Mouse (Mus musculus): ENCODE results near the gene Ccdc88a.
A peak's percentile ranks its signal among the peaks of the same experiment; 100 is the strongest.
"Not testable (repeated sequence)": the region's sequence is repeated elsewhere in the genome, so short reads cannot be mapped to it uniquely, and the experiment has no call there.

Ccdc88a gene

DNA sequence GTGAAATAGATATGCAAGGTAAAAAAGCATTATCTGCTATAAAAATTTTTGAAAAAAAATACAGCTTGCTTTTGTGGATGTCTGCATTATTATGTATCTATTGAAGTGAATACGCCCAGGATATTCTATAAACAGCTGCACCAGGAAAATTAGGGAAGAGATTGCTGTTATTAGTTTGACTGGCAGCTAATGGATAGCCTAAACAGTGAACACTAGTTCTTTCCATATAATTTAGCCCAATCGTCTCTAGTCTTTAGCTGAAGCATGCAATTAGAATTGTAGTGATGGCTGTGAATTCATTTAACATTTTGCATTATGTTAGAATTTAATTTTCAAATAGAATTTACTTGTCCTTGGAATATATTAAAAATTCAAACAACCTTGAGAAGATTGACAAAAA lies 75.3 kb downstream of the Ccdc88a start:
- DNase-seq (ENCODE audit: low read depth, low spot score): peak; percentile 22

DNA sequence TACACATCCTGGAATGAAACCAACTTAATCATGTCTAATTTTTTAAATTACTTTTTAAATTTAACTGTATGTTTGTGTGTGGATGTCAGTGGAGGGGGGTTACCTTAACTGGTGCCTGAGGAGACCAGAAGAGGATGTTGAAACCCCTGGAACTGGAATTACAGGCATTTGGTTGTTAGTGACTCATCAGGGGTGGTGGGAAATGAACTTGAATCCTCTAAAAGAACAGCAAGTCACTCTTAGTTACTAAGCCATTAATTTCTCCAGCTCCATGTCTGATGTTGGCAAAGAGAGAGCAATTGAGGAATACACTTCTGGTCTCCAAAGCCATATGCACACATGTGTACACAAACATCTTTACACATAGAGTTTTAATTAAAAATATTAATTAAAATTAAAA lies 101.2 kb downstream of the Ccdc88a start:
- DNase-seq (ENCODE audit: low read depth, low spot score): no peak

DNA sequence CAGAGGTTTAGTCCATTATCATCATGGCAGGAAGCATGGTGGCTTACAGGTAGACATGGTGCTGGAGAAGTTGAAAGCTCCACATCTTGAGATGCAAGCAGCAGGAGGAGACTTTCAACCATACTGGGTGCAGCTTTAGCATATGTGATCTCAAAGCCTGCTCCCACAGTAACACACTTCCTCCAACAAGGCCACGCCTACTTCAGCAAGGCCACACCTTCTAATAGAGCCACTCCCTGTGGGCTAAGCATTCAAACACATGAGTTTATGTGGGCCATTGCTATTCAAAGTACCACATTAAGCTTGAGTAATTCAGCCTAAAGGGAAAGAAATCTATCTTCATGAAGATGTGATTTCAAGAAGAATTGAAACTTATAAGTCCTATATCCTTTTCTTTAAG lies 119.7 kb downstream of the Ccdc88a start:
- DNase-seq (ENCODE audit: low read depth, low spot score): no peak

DNA sequence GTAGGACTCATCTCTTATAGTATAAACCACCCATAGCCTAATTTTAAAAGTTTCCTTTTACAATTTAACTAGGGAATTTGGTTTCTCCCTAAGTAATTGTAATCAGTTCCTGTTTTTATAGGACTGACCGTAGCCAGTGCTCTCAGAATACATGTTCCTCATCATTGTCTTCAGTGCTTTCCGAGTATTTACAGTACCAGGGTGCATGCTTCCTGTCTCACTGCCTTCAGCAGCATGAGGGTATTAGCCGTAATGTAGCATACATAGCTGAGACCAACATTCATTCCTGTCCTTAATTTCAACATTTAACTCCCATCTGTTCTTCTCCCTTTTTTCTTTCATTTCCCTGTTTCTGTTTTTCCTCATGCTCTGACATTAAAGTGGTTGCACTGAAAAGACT lies 123.5 kb downstream of the Ccdc88a start:
- no peak for DNase-seq (ENCODE audit: low read depth, low spot score)

DNA sequence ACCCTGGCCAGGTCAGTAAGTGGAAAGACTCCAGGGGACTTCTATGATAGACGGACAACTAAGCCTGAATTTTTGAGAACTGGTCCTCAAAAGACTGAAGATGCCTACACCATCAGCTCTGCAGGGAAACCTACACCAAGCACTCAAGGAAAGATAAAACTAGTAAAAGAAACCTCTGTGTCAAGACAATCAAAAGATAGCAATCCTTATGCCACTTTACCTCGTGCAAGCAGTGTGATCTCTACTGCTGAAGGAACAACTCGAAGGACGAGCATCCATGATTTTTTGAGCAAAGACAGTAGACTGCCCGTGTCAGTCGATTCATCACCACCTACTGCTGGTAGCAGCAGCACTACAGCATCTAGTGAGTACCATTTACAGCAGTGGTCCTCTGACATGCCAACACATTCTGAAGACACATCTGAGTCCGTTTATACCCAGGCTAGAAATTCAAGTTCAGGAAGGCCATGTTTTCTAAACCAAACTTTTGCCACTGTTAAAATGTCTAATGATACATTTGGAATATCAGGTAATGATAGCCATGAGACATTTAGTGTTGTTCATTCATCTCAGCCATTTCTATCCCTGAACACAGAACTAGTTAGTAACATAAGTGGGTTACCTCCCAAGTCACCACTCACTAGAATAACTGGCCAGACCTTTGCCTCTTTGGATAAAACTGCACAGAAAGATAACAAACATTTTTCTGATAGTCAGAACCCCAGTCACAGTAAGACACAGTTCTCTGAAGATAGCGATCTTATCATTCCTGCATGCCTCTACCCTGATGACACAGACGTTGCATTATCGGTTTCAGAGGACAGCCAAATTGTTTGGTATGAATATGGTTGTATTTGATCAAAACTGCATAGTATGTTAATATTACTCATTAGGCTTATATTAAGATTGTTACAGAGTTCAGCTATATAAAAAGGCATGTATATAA lies 130.8 kb downstream of the Ccdc88a start:
- DNase-seq (ENCODE audit: low read depth, low spot score): no peak

DNA sequence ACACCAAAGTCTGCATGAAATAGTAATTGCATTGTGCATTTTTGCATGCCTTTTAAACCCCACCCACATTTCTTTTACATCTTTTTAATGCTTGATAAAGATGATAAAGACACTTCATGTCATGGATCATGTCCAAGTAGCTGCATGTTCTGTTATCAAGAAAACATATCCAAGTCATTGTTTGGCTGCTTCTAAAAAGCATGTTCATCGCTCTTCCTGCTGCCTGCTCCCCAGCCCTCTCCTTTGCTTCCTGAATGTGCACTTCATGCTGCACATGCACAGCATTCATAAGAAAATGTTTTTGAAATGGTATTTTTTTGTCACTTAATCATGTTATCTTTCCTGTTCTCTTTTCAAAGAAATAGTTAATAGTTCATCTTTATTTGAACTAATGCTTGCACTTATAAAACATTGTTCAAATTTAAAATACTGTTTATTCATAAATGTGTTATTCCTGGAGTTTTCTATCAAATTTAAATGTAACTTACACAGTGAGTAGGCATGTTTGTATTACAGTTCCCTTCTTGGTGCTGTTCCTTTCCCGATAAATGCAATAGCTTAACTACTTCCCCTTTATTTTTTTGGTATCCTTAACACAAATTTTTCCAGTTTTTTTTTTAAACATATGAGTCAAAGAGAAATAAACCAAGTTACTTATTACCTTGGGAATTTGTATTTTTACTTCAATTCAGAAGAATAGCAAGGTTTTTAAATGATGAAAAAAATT lies 131.6 kb downstream of the Ccdc88a start:
- no peak for DNase-seq (ENCODE audit: low read depth, low spot score)

DNA sequence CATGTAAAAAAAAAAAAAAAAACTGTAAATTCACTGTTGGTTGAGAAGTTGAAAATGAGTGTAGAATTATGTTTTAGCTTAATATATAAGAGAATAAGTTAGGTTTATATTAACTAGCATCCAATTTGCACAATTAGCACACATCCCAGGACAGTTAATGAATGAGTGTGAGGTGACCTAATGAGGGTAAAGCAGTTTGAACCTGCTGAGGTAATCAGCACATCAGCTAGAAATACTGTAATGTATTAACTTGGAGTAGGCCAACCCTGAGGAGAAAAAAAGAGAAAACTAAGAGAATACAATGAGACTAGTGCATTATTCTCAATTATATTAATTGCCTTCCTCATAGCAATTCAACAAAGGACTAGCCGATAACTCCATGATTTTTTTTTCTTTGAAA lies 136.0 kb downstream of the Ccdc88a start:
- DNase-seq (ENCODE audit: low read depth, low spot score): no peak

DNA sequence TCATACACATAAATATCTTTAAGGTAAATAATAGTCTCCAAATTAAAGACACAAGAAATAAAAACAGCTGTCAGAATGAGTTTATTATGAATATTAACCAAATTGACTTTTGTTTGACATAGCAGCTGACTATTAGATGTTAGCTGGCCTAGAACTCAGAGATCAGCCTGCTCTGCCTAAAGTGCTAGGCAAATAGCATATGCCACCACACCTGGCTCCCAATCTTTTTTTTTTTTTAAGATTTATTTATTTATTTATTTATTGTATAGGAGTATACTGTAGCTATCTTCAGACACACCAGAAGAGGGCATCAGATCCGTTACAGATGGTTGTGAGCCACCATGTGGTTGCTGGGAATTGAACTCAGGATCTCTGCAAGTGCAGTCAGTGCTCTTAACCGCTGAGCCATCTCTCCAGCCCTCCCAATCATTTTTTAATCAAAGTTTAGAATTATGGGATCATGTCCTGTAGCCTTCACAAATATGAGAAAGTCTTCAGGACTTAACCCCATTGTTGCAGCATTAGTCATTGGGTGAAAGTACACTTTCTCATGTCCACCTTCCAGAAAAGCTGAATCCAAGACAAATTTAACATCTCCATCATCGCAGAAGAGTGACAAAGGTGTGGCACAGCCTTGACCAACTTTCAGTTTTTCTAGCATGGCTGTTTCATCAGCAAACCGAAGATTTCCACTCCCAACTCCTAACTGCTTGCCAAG lies 139.5 kb downstream of the Ccdc88a start:
- no peak for DNase-seq (ENCODE audit: low read depth, low spot score)

DNA sequence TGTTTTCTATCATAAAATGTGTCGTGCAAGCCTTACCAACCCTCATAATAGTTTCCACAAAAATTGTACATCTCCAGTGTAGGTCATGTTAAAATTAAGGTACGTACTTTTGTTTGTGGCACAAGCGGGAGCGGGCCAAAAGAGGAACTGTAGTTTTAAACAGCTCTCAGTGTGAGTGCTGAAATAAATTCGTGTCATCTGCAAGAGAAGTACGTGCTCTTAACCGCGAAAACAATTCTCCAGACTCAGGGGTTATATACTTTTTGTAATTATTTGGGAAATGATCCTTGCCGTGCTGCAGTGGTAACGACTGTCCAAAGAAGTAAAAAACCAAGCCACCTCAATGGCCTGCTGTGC lies 140.8 kb downstream of the Ccdc88a start:
- peak; percentile 9 for DNase-seq (ENCODE audit: low read depth, low spot score)

DNA sequence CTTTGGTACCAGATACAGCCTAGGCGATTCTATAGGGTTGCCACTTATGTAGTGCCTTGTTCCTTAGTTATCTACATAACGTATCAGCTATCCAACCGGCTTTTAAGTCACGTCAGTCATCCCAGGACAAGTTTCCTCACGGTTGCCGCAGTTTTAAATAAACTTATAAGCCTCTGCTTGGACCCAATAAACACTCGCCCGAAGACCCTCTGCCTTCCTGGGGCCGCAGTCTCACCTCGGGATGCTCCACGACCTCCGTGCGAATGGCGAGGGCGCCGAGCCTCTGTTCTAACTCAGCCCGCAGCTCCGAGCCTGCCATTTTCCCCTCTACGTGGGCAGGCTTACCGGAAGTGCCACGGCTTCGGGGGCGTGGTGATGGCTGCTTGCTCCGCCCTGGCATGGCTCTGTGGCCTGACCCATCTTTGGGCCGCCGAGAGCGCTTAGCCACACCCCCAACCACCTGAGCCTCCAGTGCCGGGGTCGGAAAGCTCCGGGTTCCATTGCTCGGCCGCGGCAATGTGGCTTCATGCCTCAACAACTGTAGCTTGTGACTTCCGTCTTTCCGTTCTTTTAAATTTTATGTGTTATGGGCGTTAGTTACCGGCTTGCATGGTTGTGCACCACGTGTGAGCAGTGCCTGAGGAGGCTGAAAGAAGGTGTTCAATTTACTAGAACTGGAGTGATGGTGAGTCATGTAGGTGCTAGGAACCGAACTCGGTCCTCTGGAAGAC lies 141.4 kb downstream of the Ccdc88a start, which contains the start of gene Prorsd1:
Prorsd1 (minus strand) TSS at position 352 of the 731 bp plus-strand sequence.
- peak; percentile 93 for DNase-seq (ENCODE audit: low read depth, low spot score)

DNA sequence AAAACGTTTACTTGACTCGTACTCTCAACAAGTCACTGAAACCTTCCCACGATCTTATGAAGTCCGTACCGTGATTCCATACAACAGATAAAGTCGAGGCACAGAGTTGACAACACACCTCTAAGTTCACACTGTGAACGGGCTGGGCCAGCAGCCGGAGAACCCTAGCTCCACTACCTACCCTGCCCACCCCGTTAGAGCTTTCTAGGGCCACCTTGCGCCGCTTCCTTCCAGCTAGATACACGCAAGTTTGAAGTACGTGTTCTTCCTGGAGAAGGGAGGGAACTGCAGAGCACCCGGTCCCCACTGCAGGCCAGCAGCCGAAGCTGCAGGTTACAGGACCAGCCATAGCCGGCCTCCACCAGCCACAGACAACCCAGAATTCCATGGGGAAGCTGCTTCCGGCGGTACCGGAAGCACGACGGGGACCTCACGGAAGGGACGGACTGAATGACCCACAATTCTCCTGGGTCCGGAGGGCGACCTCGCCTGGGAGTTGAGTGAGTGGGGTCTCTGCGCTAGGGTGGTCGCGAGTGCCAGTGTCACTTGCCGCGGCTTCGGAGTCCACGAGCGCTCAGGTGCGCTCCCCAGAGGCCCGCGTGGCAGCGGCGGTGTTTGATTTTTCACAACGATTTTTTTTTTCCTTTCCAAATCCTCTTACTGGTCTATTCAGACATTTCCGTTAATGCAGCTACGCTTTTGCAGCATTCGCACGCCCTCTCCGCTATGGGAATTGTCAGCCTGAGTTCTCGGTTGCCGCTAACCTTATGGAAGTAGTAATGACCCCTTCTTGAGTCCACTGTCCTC lies 152.7 kb downstream of the Ccdc88a start, which contains the start of gene Mtif2:
Mtif2 (plus strand) TSS at position 421 of the 807 bp plus-strand sequence.
- peak; percentile 95 for DNase-seq (ENCODE audit: low read depth, low spot score)

DNA sequence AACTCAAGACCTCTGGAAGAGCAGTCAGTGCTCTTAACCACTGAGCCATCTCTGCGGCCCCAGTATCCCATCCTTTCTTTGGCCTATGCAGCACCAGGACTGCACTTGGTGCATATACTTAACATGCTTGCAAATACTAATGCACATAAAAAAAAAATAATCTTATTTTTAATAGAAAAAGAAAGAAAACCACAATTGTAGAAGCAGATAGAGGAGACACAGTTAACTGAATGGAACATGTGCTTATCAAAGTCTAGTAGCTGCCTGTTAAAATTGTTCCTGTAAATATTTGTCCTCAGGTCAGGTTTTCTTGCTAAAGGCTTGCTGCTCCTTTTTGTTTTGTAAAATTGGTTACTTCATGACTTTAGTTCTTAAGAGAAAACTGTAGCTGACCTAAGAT lies 164.7 kb downstream of the Ccdc88a start:
- no peak for DNase-seq (ENCODE audit: low read depth, low spot score)

DNA sequence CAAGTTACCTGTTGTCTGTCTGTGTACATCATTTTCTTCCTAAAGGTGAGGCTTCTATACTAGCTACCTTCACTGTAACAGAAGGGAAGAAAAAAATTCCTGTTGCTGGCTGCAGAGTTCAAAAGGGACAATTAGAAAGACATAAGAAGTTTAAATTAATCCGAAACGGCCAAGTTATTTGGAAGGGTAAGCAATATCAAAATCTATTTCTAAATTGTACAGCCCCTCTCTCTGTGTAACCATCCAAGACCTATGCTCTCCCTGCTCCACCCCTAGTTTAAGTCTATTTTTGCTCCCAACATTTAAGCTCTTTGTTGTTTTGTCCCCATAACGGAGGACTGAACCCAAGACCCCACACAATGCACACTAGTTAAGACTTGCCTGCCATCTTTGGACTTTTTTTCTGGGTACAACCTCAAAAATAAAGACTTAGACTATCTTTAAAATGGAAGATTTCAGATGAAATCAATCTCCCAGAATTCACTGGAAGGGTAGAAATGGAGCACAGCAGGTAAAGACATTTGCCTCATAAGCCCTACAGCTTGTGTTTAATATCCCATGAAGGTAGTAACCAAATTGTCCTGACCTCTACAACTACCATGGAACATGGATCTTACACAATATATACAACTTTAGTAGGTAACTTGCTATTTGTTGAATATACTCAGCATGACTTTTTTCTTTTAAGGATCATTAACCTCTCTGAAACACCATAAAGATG lies 170.9 kb downstream of the Ccdc88a start:
- no peak for DNase-seq (ENCODE audit: low read depth, low spot score)

DNA sequence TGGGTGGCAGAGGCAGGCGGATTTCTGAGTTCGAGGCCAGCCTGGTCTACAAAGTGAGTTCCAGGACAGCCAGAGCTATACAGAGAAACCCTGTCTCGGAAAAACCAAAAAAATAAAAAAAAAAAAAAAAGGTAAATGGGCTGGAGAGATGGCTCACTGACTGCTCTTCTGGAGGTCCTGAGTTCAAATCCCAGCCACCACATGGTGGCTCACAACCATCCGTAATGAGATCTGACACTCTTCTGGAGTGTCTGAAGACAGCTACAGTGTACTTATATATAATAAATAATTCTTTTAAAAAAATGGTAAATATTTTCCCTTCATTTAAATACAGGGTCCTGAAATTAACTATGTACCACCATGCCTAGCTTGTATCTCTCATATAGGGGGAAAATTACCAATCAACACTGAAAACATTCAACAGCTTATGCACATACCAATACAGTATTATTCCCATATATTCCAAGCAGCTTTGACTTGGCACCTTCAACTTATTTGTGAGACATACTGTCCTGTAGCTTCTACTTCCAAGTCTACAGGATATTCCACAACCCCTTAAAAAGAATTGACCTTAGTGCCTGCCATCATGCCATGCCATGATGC lies 171.8 kb downstream of the Ccdc88a start:
- not testable (repeated sequence) for DNase-seq (ENCODE audit: low read depth, low spot score)

DNA sequence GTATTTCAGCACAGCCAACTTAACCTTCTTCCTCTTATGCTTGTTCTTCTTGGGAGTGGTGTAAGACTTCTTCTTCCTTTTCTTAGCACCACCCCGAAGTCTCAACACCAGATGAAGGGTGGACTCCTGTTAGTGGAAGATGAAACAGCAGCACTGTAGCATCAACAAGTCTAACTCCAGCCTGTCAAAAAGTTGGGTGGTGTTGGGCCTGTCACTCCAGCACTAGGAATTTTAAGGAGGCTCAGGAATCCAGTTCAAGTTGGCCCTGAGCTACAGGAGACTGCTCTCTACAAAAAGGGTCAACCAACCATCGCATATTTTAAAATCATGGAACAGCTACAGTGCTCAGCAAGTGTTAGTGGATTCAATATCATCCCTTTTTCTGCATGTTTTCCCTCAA lies 172.8 kb downstream of the Ccdc88a start:
- not testable (repeated sequence) for DNase-seq (ENCODE audit: low read depth, low spot score)

DNA sequence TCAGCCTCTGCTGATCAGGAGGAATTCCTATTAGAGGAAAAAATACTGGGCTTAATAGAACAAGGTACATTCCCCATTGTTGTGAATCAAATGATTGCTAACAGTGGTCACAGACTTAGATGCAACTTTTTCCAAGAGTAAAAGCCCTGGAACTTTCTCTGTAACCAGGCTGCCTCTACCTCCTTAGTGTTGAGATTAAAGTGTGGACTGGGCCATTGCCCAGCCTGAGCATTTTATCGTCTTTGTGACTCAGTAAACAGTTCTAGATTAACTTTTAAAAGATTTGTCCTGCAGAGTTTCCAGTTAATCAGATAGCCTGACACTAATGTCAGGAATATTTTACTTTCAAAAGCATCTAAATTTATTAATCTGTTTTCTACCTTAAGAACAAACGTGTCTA lies 173.3 kb downstream of the Ccdc88a start:
- DNase-seq (ENCODE audit: low read depth, low spot score): no peak

DNA sequence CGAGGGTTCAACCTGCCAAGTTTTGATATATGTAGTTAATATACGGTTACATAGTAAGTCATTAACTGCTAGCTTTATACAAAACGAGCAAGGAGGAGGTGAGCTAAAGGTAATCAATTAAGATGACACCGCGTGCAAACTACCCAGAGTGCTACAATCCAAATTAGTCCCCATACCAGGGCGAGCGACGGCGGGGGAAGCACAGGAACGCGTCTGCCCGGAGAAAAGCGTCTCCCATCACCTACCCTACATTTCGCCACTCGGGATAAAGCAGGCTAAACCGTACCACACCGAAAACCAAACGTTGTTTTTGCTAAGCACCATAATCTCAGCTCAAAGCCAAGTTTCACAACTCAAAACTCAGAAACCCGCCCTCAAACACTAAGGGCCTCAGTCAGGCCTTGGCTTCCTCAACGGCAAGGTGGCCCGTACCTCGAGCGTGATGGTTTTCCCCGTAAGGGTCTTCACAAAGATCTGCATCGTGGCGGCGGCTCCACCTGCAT lies 173.8 kb downstream of the Ccdc88a start:
- DNase-seq (ENCODE audit: low read depth, low spot score): no peak

DNA sequence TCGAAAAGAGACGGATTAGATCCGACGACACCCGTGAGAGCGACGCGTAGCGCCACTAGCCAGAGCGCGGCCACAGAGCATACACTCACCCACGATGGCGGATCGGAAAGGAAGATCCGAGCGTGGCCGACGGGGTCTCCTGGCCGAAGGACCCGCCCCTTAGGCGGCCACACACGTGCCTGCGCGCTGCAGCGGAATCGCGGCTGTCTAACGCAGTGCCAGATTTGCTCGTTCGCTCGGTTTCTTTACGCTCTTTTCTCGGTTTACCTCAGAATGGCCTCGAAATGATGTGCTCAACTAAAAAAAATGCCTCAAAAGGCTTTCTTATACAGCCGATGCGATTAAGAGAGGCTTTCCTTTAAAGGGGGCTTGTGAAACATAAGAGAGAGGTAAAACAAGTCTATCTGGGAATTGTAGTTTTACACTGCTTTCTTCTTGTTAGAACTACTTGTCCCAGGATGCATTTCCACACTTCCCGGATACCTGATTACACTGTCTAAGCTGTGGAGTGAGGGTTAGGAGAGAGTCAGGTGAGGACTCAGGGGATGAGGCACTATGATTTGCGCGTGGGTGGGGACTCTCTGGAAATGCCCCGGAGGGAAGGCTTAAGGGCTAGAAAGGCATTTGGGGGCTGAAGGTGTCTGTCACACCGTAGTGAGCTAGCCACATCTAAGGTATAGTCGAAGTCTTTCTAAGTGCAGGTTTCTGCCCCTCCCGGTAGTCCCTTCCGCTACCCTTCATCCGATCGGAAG lies 174.5 kb downstream of the Ccdc88a start, which contains the start of the genes Clhc1 and Rps27a:
Clhc1 (plus strand) TSS at position 199 of the 752 bp plus-strand sequence.
Rps27a (minus strand) TSS at position 358 of the 752 bp plus-strand sequence.
- peak; percentile 97 for DNase-seq (ENCODE audit: low read depth, low spot score)
